Mouse (Mus musculus) lung, adult 2 months (tissue): ENCODE results near the gene Rnf111.

ENCODE experiments used
- CTCF ChIP-seq: fragments of 200-500 bp; IDR thresholded peaks from 2 replicates; pipeline ENCODE4 v1.5.1; 2011; ENCODE audit warnings: mild to moderate bottlenecking, low read length, control low read depth; ENCODE audit not compliant: insufficient read depth
- POLR2A ChIP-seq: fragments of 200-500 bp; IDR thresholded peaks from 2 replicates; pipeline ENCODE4 v1.6.1; 2011; ENCODE audit warnings: low read depth, mild to moderate bottlenecking, control low read depth, low read length, borderline replicate concordance; ENCODE audit errors: extremely low read depth

GRCm38 (mm10) chr9:70481872-70482271, 21.7 kb downstream of the Rnf111 start:
- TF ChIP-seq CTCF (no peak), POLR2A (no peak)
